Mouse (Mus musculus): Measurements from ENCODE around the gene Anapc16. TPM values are rescaled to one million over a fixed set of nuclear protein-coding genes. Genes with fewer than 3 reads are reported as not detected.

Anapc16 gene
- polyA plus RNA-seq, 1 experiment from 2014 or later: 84.7 TPM

GRCm38 (mm10) chr10:59981336-59981735 is 21.6 kb downstream of the Anapc16 start:
- 65% methylated on average over 4 of the region's 4 CpGs for WGBS
- H3K9ac ChIP-seq: peak overlapping the region; percentile 3; the same call in 1 of the 2 replicates
- no peaks in the 10 kb centered on the region for H3K9me3 ChIP-seq (replicated peaks)
- H3K36me3 ChIP-seq: peaks cover 18% of the 10 kb centered on the region
- H3K4me1 ChIP-seq (replicated peaks): peaks cover 61% of the 10 kb centered on the region
- H3K27ac ChIP-seq (ENCODE audit: poor library complexity, severe bottlenecking): peak overlapping the region; percentile 53; the same call in 1 of the 2 replicates
- no peaks in the 10 kb centered on the region for H3K27me3 ChIP-seq (replicated peaks)
- no peak overlapping the region for H3K4me3 ChIP-seq
- ATAC-seq (ENCODE audit: insufficient number of reproducible peaks, low FRiP score): no peak; the same call in 1 of the 2 replicates
- H3K4me2 ChIP-seq: no peak overlapping the region

DNA sequence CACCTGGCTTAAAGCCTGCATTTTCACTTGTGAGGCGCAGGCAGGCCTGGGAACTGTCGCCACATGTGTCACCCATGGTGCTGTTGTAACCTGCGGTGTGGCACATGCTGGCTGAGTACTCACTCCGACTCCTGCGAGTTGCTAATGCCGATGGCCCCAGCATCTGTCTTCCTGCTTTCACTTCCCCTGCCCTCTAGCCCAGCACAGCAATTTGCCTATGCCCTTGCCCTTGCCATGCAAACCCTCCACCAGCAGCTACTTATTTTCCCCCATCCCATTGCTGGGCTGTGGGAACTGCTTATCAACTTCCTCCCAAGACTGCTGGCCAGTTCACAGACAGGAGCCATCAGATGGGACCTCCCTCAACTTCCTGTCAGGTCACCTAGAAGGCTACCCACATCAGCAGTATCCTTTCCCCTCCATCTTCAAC is 22.1 kb downstream of the Anapc16 start:
- Histone ChIP-seq H3K27ac (ENCODE audit: poor library complexity, severe bottlenecking) (peak overlapping the region; percentile 53; the same call in 1 of the 2 replicates), H3K4me2 (no peak overlapping the region), H3K4me1 (replicated peaks) (peaks cover 62% of the 10 kb centered on the region), H3K9ac (peak overlapping the region; percentile 3; the same call in 1 of the 2 replicates), H3K4me3 (no peak overlapping the region), H3K36me3 (peaks cover 12% of the 10 kb centered on the region), H3K27me3 (replicated peaks) (no peaks in the 10 kb centered on the region), H3K9me3 (replicated peaks) (no peaks in the 10 kb centered on the region)
- WGBS: 65% methylated on average over 6 of the region's 6 CpGs
- ATAC-seq (ENCODE audit: insufficient number of reproducible peaks, low FRiP score): peak; percentile 52

- H3K4me2 ChIP-seq: peak overlapping the region; percentile 5; the same call in 1 of the 2 replicates
- peaks cover 75% of the 10 kb centered on the region for H3K4me1 ChIP-seq (replicated peaks)
- H3K27me3 ChIP-seq (replicated peaks): no peaks in the 10 kb centered on the region
- ATAC-seq (ENCODE audit: insufficient number of reproducible peaks, low FRiP score): peak; percentile 62
- no peaks in the 10 kb centered on the region for H3K36me3 ChIP-seq
- peak overlapping the region; percentile 59 for H3K27ac ChIP-seq (ENCODE audit: poor library complexity, severe bottlenecking)
- H3K4me3 ChIP-seq: no peak overlapping the region
- no peaks in the 10 kb centered on the region for H3K9me3 ChIP-seq (replicated peaks)
- 37% methylated on average over 11 of the region's 11 CpGs for WGBS
- H3K9ac ChIP-seq: no peak overlapping the region
Measured at GRCm38 (mm10) chr10:59978873-59979743, 23.8 kb downstream of the Anapc16 start.

DNA sequence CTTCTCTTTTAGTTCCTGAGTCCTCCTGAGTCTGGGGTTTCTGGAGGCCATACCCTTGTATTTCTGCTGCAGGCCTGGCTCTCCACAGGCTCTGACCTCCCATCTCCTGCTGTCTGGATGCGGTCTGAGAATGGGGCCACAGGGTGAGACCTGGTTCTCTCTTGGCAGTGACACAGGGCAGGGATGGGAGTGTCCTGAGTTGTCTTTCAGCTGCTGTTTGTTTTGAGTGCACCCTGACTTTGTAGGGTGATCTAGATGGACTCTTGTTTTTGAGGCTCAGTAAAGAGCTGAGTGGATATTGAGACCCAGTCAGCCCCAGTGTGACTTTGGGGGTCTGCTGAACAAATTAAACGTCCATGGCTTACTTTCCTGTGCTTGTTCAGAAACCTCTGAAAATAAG is 24.5 kb downstream of the Anapc16 start:
- Histone ChIP-seq H3K27ac (ENCODE audit: poor library complexity, severe bottlenecking) (peak overlapping the region; percentile 59), H3K36me3 (no peaks in the 10 kb centered on the region), H3K4me3 (no peak overlapping the region), H3K9me3 (replicated peaks) (no peaks in the 10 kb centered on the region), H3K9ac (no peak overlapping the region), H3K4me2 (no peak overlapping the region), H3K4me1 (replicated peaks) (peaks cover 82% of the 10 kb centered on the region), H3K27me3 (replicated peaks) (no peaks in the 10 kb centered on the region)
- ATAC-seq (ENCODE audit: insufficient number of reproducible peaks, low FRiP score): no peak
- 52% methylated on average over 2 of the region's 2 CpGs for WGBS

DNA sequence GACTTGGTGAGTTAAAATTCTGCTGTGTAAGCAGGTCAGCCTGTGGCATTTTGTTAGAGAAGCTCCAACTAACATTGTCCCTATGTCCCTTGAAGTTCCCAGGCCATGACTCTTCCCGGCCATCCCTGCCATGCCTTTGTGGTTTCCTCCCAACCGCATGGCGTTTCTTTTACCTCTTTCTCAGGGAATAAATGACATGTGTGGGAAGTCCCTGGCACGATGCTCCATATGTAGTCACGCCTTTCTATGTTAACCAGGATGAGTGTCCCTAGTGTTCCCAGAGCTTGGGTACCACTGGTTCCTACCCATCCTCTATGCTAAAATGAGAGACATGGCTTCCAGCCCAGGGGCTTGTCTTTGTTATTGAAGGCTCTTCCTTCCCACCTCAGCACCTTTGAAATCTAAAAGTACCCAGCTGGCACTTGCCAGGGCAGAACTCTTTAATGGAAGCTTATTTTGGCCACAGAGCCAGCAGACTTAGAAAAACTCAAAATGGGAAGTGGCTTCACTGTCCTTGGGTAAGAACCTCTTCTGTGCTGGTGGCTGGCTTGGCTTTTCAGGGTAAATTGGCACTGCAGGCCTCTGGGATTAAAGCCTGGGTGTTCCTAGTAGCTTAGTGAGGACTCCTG is 25.1 kb downstream of the Anapc16 start:
- no peak overlapping the region for H3K9ac ChIP-seq

DNA sequence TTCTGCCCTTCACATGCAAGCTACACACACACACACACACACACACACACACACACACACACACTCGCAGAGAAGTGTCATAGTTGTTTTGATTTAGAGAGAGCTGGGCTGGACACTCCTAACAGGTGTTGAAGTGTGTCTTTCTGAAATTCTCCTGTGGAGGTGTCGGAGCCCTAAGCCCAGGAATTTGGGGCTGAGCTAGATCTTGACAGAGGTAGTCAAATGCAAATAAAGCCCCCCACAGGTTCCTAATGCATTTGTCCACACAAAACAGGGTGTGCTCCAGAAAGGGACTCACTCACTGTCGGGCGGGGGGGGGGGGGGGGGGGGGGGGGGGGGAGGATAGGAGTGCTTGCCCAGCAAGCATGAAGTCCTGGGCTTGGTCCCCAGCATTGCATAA is 25.8 kb downstream of the Anapc16 start:
- Histone ChIP-seq H3K36me3 (no peaks in the 10 kb centered on the region), H3K4me1 (replicated peaks) (peaks cover 79% of the 10 kb centered on the region), H3K4me3 (no peak overlapping the region), H3K4me2 (no peak overlapping the region), H3K27me3 (replicated peaks) (no peaks in the 10 kb centered on the region), H3K9me3 (replicated peaks) (no peaks in the 10 kb centered on the region), H3K27ac (ENCODE audit: poor library complexity, severe bottlenecking) (no peak overlapping the region), H3K9ac (no peak overlapping the region)
- 63% methylated on average over 2 of the region's 4 CpGs for WGBS
- no peak for ATAC-seq (ENCODE audit: insufficient number of reproducible peaks, low FRiP score)

More for the DNA sequence above, 25.1 kb downstream of the Anapc16 start:
- no peak for ATAC-seq (ENCODE audit: insufficient number of reproducible peaks, low FRiP score)
- Histone ChIP-seq H3K27me3 (replicated peaks) (no peaks in the 10 kb centered on the region), H3K36me3 (no peaks in the 10 kb centered on the region), H3K4me2 (no peak overlapping the region), H3K27ac (ENCODE audit: poor library complexity, severe bottlenecking) (peak overlapping the region; percentile 59; the same call in 1 of the 2 replicates), H3K9me3 (replicated peaks) (no peaks in the 10 kb centered on the region), H3K4me1 (replicated peaks) (peaks cover 85% of the 10 kb centered on the region), H3K4me3 (no peak overlapping the region)
- WGBS: 85% methylated on average over 5 of the region's 5 CpGs

DNA sequence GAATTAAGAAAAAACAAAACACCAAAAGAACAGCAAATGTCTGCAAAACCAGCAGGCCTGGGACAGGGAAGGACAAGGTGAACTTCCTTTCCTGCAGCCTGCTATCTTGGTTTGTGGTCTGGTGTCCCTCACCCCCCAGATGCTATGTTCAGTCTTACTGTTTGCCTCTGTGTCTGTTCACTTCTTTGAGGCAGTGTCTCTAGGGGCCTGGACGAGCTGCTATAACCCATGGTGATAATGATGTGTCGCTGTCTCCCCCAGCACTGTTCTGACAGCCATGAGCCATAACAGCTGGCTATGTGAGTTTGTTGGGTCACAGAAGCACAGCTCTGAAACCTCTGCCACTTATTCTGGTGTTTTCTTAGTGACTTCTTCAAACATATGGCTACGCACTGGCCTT is 28.1 kb downstream of the Anapc16 start:
- H3K9me3 ChIP-seq (replicated peaks): no peaks in the 10 kb centered on the region
- no peak overlapping the region for H3K4me3 ChIP-seq
- no peaks in the 10 kb centered on the region for H3K36me3 ChIP-seq
- 0 out of 2 replicates have a peak, but pooled peaks cover 3% of the 10 kb centered on the region for H3K27me3 ChIP-seq (replicated peaks)
- H3K9ac ChIP-seq: no peak overlapping the region
- H3K27ac ChIP-seq (ENCODE audit: poor library complexity, severe bottlenecking): peak overlapping the region; percentile 66
- 36% methylated on average over 3 of the region's 3 CpGs for WGBS
- no peak for ATAC-seq (ENCODE audit: insufficient number of reproducible peaks, low FRiP score)
- peaks cover 67% of the 10 kb centered on the region for H3K4me1 ChIP-seq (replicated peaks)
- no peak overlapping the region for H3K4me2 ChIP-seq

GRCm38 (mm10) chr10:59974191-59974664 is 28.7 kb downstream of the Anapc16 start:
- peak; percentile 75 for ATAC-seq (ENCODE audit: insufficient number of reproducible peaks, low FRiP score)

DNA sequence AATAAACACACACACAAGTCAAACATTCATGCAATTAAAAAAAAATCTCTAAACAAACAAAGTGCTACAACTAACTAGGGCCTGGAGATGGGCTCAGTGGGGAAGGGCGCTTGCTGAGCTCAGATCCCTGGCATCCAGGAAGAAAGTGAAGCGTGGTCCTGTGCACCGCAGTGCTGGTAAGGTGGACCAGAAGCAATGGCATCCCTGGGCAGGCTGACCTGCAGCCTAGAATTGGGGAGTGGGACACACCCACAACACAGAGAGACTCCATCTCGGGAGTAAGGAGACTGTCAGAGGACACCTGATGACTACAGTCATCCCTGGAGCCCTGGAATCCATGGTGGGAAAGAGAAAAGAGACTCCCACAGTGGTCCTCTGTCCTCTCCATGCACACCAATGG is 29.5 kb downstream of the Anapc16 start:
- no peak overlapping the region for H3K4me3 ChIP-seq
- 0 out of 2 replicates have a peak, but pooled peaks cover 3% of the 10 kb centered on the region for H3K27me3 ChIP-seq (replicated peaks)
- peak overlapping the region; percentile 66; the same call in 1 of the 2 replicates for H3K27ac ChIP-seq (ENCODE audit: poor library complexity, severe bottlenecking)
- ATAC-seq (ENCODE audit: insufficient number of reproducible peaks, low FRiP score): no peak
- no peaks in the 10 kb centered on the region for H3K36me3 ChIP-seq
- H3K9me3 ChIP-seq (replicated peaks): no peaks in the 10 kb centered on the region
- H3K9ac ChIP-seq: no peak overlapping the region
- peaks cover 53% of the 10 kb centered on the region for H3K4me1 ChIP-seq (replicated peaks)
- 89% methylated on average over 4 of the region's 4 CpGs for WGBS
- H3K4me2 ChIP-seq: no peak overlapping the region

More at GRCm38 (mm10) chr10:59974191-59974664, 28.7 kb downstream of the Anapc16 start:
- Histone ChIP-seq H3K4me2 (no peak overlapping the region), H3K9ac (peak overlapping the region; percentile 5; the same call in 1 of the 2 replicates), H3K4me1 (replicated peaks) (peaks cover 62% of the 10 kb centered on the region), H3K4me3 (no peak overlapping the region), H3K27me3 (replicated peaks) (0 out of 2 replicates have a peak, but pooled peaks cover 3% of the 10 kb centered on the region), H3K36me3 (no peaks in the 10 kb centered on the region), H3K9me3 (replicated peaks) (no peaks in the 10 kb centered on the region), H3K27ac (ENCODE audit: poor library complexity, severe bottlenecking) (peak overlapping the region; percentile 66; the same call in 1 of the 2 replicates)
- WGBS: 17% methylated on average over 6 of the region's 6 CpGs

DNA sequence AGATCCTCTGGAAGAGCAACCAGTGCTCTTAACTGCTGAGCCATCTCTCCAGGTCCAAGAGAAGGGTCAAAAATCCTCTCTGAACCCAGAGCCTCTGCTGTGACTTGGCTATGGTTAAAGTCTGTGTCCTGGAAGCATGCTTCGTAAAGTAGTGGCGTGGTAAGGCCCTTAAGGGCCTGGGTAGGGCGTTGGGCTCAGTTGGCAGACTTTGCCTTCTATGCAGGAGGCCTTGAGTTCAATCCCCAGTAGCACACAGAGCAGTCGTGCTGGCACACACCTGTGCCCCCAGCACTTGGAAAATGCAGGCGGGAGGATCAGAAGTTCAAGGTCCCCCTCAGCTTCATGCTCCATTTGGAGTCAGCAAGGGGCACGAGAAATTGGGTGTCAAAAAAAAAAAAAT is 29.9 kb downstream of the Anapc16 start:
- Histone ChIP-seq H3K9ac (no peak overlapping the region), H3K9me3 (replicated peaks) (no peaks in the 10 kb centered on the region), H3K27ac (ENCODE audit: poor library complexity, severe bottlenecking) (no peak overlapping the region), H3K4me1 (replicated peaks) (peaks cover 49% of the 10 kb centered on the region), H3K27me3 (replicated peaks) (0 out of 2 replicates have a peak, but pooled peaks cover 3% of the 10 kb centered on the region), H3K4me2 (no peak overlapping the region), H3K36me3 (no peaks in the 10 kb centered on the region), H3K4me3 (no peak overlapping the region)
- 86% methylated on average over 6 of the region's 6 CpGs for WGBS
- ATAC-seq (ENCODE audit: insufficient number of reproducible peaks, low FRiP score): no peak

GRCm38 (mm10) chr10:59972534-59972933 is 30.4 kb downstream of the Anapc16 start:
- WGBS: 66% methylated on average over 2 of the region's 2 CpGs
- Histone ChIP-seq H3K9ac (no peak overlapping the region), H3K27me3 (replicated peaks) (0 out of 2 replicates have a peak, but pooled peaks cover 3% of the 10 kb centered on the region), H3K27ac (ENCODE audit: poor library complexity, severe bottlenecking) (no peak overlapping the region), H3K4me3 (no peak overlapping the region), H3K4me2 (no peak overlapping the region), H3K36me3 (no peaks in the 10 kb centered on the region), H3K4me1 (replicated peaks) (peaks cover 45% of the 10 kb centered on the region), H3K9me3 (replicated peaks) (no peaks in the 10 kb centered on the region)
- no peak for ATAC-seq (ENCODE audit: insufficient number of reproducible peaks, low FRiP score)

Data from heart, embryonic 12.5 days (tissue).